Mouse (Mus musculus) liver, embryonic 14.5 days (tissue): ENCODE measurements at regions not wholly inside any gene's neighbourhood (a gene's known extent, or its start where the extent isn't known, plus 50 kb on each side); places are given as distances from the start of the nearest gene placed in this dataset.
"Not testable (repeated sequence)": the region's sequence is repeated elsewhere in the genome, so short reads cannot be mapped to it uniquely, and the experiment has no call there.

ENCODE experiments used
- CTCF ChIP-seq: IDR thresholded peaks from 2 replicates; pipeline ENCODE4 v1.5.1; 2016; ENCODE audit warnings: antibody characterized with exemption, low read depth, control low read depth
- EP300 ChIP-seq: IDR thresholded peaks from 2 replicates; pipeline ENCODE4 v1.6.1; 2016; ENCODE audit warnings: antibody characterized with exemption, low read depth

DNA sequence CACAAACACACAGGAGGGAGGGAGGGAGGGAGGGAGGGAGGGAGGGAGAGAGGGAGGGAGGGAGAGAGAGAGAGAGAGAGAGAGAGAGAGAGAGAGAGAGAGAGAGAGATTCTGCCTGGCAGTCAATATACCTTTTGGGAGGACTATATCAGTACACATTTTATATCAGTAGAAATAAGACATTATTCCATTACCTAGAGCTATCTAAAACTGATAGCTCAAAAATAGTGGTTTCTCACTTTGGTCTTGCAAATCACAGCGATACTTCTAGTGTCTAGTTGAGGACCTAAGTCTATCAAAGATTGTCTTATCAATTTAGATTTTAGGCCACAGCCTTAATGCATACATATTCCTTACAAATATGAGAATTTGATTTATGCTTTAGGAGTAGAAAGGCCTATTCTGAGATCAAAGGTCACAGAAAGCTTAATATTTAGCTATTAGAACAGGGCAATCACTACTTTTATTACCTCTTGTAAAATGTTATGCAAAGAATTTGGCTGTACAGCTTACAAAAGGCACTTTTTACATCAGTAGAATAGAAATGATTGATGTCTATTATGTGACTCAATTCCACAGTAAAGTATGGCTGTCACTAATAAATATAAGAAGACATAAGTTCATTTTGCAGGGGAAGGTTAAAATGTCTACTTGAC is 953.0 kb upstream of the Rag2 start:
- TF ChIP-seq CTCF, EP300: not testable (repeated sequence)
